Mouse (Mus musculus): ENCODE measurements at regions not wholly inside any gene's neighbourhood (a gene's known extent, or its start where the extent isn't known, plus 50 kb on each side); places are given as distances from the start of the nearest gene placed in this dataset.
A peak's percentile ranks its signal among the peaks of the same experiment; 100 is the strongest.

- peak; percentile 25 to 38 for DNase-seq
These were observed 417.9 kb upstream of the Megf9 start for GRCm38 (mm10) chr4:70952671-70953070.

- DNase-seq, result no peak
These were observed 405.4 kb upstream of the Megf9 start for GRCm38 (mm10) chr4:70940146-70940545.

- DNase-seq, result no peak
These were observed 399.3 kb upstream of the Megf9 start for GRCm38 (mm10) chr4:70934140-70934539.

GRCm38 (mm10) chr4:70921972-70922692 is 387.3 kb upstream of the Megf9 start:
- no peak for DNase-seq

- DNase-seq, result no peak
These were observed 379.8 kb upstream of the Megf9 start for GRCm38 (mm10) chr4:70914566-70914965.

- peak in 1 of 2 experiments; percentile 8 for DNase-seq
These were observed 372.3 kb upstream of the Megf9 start for GRCm38 (mm10) chr4:70906771-70907749.
